Mouse (Mus musculus) ES-E14 (cell line): ENCODE results near the gene 2410137M14Rik. TPM values are rescaled to one million over a fixed set of nuclear protein-coding genes. Genes with fewer than 3 reads are reported as not detected.
"Not testable (repeated sequence)": the region's sequence is repeated elsewhere in the genome, so short reads cannot be mapped to it uniquely, and the experiment has no call there.

Experiments
- DNase-seq: peaks from one replicate; pipeline ENCODE4 v3.0.0-alpha.2; 2013; ENCODE audit warnings: low read depth, low spot score
- H3K27ac ChIP-seq: 2 replicates; pipeline ENCODE4 v1.5.1; 2012; ENCODE audit warnings: low read depth, mild to moderate bottlenecking, low read length, moderate library complexity, mixed read lengths; ENCODE audit not compliant: poor library complexity, insufficient read depth, severe bottlenecking
- H3K36me3 ChIP-seq: 2 replicates; pipeline ENCODE4 v1.6.1; 2012; ENCODE audit warnings: mild to moderate bottlenecking, low read length, moderate library complexity, mixed read lengths; ENCODE audit not compliant: control insufficient read depth, poor library complexity, insufficient read depth, severe bottlenecking
- H3K4me1 ChIP-seq, 2 experiments: fragments of 150-350 bp in 1 of 2; sonication (generic) in 1 of 2; 2 replicates each; pipeline ENCODE4 v1.6.1; 2012; ENCODE audit warnings: low read length in 2 of 2, mild to moderate bottlenecking in 1 of 2, mixed read lengths in 1 of 2; ENCODE audit not compliant: control insufficient read depth in 2 of 2, insufficient read depth in 2 of 2, poor library complexity in 1 of 2
- H3K4me3 ChIP-seq, 2 experiments: fragments of 150-350 bp in 1 of 2; sonication (generic) in 1 of 2; 2 replicates each; pipeline ENCODE4 v1.5.1; 2012; ENCODE audit warnings: low read length in 2 of 2, low read depth in 1 of 2, mild to moderate bottlenecking in 1 of 2, mixed read lengths in 1 of 2; ENCODE audit not compliant: insufficient read depth in 1 of 2, poor library complexity in 1 of 2, severe bottlenecking in 1 of 2
- H3K9ac ChIP-seq: 2 replicates; pipeline ENCODE4 v1.6.1; 2012; ENCODE audit warnings: low read depth, mild to moderate bottlenecking, low read length, mixed read lengths; ENCODE audit not compliant: poor library complexity, insufficient read depth, severe bottlenecking
- H3K9me3 ChIP-seq: fragments of 150-350 bp; sonication (generic); 2 replicates; pipeline ENCODE4 v1.6.1; 2012; ENCODE audit warnings: low read depth, mild to moderate bottlenecking, low read length; ENCODE audit not compliant: control insufficient read depth, insufficient read depth
- CHD2 ChIP-seq: IDR thresholded peaks from 2 replicates; pipeline ENCODE4 v1.6.1; 2014; ENCODE audit warnings: mild to moderate bottlenecking, low read depth, low read length, inconsistent platforms
- HCFC1 ChIP-seq: IDR thresholded peaks from 2 replicates; pipeline ENCODE4 v1.6.1; 2012; ENCODE audit warnings: low read length, inconsistent platforms, borderline replicate concordance; ENCODE audit not compliant: insufficient read depth
- MAFK ChIP-seq: IDR thresholded peaks from 2 replicates; pipeline ENCODE4 v1.6.1; 2014; ENCODE audit warnings: mild to moderate bottlenecking, low read depth, low read length, inconsistent platforms; ENCODE audit not compliant: insufficient read depth
- ZC3H11A ChIP-seq: IDR thresholded peaks from 2 replicates; pipeline ENCODE4 v1.6.1; 2012; ENCODE audit warnings: low read depth, mild to moderate bottlenecking, inconsistent platforms, low read length, borderline replicate concordance
- ZNF384 ChIP-seq: IDR thresholded peaks from 2 replicates; pipeline ENCODE4 v1.6.1; 2012; ENCODE audit warnings: low read depth, low read length, inconsistent platforms
- in situ Hi-C, 2 experiments: fragments of 600-800 bp; cut with MboI; formaldehyde crosslinking; loops; one replicate each; pipeline ENCODE4 v1.15.1; 2025; ENCODE audit warnings: low sequenced_read_pairs in 2 of 2, inconsistent platforms in 1 of 2; ENCODE audit not compliant: unreplicated experiment in 2 of 2
- total RNA-seq: library from RNA; depleted of rRNA; stranded (reverse); fragments of 300-350 nt; gene quantifications from 2 replicates; pipeline ENCODE4 v1.2.3, GENCODE M21; 2012

Gene 2410137M14Rik
- total RNA-seq, 1 experiment, result 14.8 TPM

GRCm38 (mm10) chr17:36995448-36995847, 14.4 kb upstream of the 2410137M14Rik start:
- TF ChIP-seq MAFK (no peak), ZC3H11A (no peak), HCFC1 (no peak), CHD2 (no peak; the same call in 1 of the 2 replicates), ZNF384 (no peak)
- in situ Hi-C loops, result no loop called here
- Histone ChIP-seq H3K4me3 (no peak overlapping the region), H3K4me1 (peaks cover 18 to 25% of the 10 kb centered on the region in 2 experiments), H3K9ac (no peak overlapping the region; the same call in 1 of the 2 replicates), H3K9me3 (no peaks in the 10 kb centered on the region), H3K36me3 (no peaks in the 10 kb centered on the region), H3K27ac (peak overlapping the region; percentile 96; the same call in 1 of the 2 replicates)
- DNase-seq, result peak; percentile 88

- H3K9ac ChIP-seq, result peak overlapping the region; percentile 75; the same call in 1 of the 2 replicates
- H3K9me3 ChIP-seq, result no peaks in the 10 kb centered on the region
- H3K4me3 ChIP-seq, result no peak overlapping the region; a peak in 1 of 4 replicates
- no peaks in the 10 kb centered on the region for H3K36me3 ChIP-seq
- no peak for TF ChIP-seq ZNF384
- TF ChIP-seq MAFK, result no peak
- TF ChIP-seq ZC3H11A, result no peak
- TF ChIP-seq CHD2, result no peak
- no peak for TF ChIP-seq HCFC1
- peak overlapping the region; percentile 96 for H3K27ac ChIP-seq
- peaks cover 18 to 27% of the 10 kb centered on the region in 2 experiments for H3K4me1 ChIP-seq
- DNase-seq, result no peak
- in situ Hi-C loops, result no loop called here
Observed at GRCm38 (mm10) chr17:36994528-36994927, 13.5 kb upstream of the 2410137M14Rik start.

- Histone ChIP-seq H3K4me1 (peaks cover 17 to 26% of the 10 kb centered on the region in 2 experiments), H3K4me3 (peak overlapping the region in 1 of 2 experiments; percentile 53; a peak in 2 of 4 replicates), H3K9ac (peak overlapping the region; percentile 75; the same call in 1 of the 2 replicates), H3K27ac (peak overlapping the region; percentile 96; the same call in 1 of the 2 replicates), H3K9me3 (no peaks in the 10 kb centered on the region), H3K36me3 (no peaks in the 10 kb centered on the region)
- in situ Hi-C loops, result no loop called here
- TF ChIP-seq MAFK (no peak), CHD2 (no peak), HCFC1 (no peak), ZC3H11A (no peak), ZNF384 (no peak)
- no peak for DNase-seq
Observed at GRCm38 (mm10) chr17:36993770-36994325, 12.8 kb upstream of the 2410137M14Rik start.

GRCm38 (mm10) chr17:36992336-36993104, 11.5 kb upstream of the 2410137M14Rik start:
- in situ Hi-C loops, result no loop called here
- TF ChIP-seq CHD2 (no peak), MAFK (no peak), HCFC1 (no peak), ZC3H11A (no peak), ZNF384 (no peak)
- H3K4me3 ChIP-seq, result no peak overlapping the region
- DNase-seq, result no peak
- peaks cover 19 to 24% of the 10 kb centered on the region in 2 experiments for H3K4me1 ChIP-seq
- H3K9ac ChIP-seq, result no peak overlapping the region; the same call in 1 of the 2 replicates
- H3K36me3 ChIP-seq, result no peaks in the 10 kb centered on the region; the same call in 1 of the 2 replicates
- H3K9me3 ChIP-seq, result no peaks in the 10 kb centered on the region
- H3K27ac ChIP-seq, result peak overlapping the region; percentile 12; the same call in 1 of the 2 replicates

GRCm38 (mm10) chr17:36990630-36991029, 9.6 kb upstream of the 2410137M14Rik start:
- H3K4me3 ChIP-seq, H3K36me3 ChIP-seq, H3K27ac ChIP-seq, H3K9ac ChIP-seq, H3K9me3 ChIP-seq, DNase-seq, in situ Hi-C loops: not testable (repeated sequence)
- peaks cover 14 to 22% of the 10 kb centered on the region in 2 experiments for H3K4me1 ChIP-seq
